Mouse (Mus musculus) forebrain, postnatal 0 days (tissue): Measurements from ENCODE around the gene Gusb. TPM values are rescaled to one million over a fixed set of nuclear protein-coding genes. Genes with fewer than 3 reads are reported as not detected.
"Not testable (repeated sequence)": the region's sequence is repeated elsewhere in the genome, so short reads cannot be mapped to it uniquely, and the experiment has no call there.

Experiments
- ATAC-seq: fragments of 200-750 bp; cut with Nextera tagmentation; 2 replicates; pipeline ENCODE4 v1.8.0; 2017; ENCODE audit warnings: mild to moderate bottlenecking, moderate library complexity
- DNase-seq: peaks from one replicate; pipeline ENCODE4 v3.0.0-alpha.2; 2015
- H3K27ac ChIP-seq: fragments of 300-500 bp; sonication (generic); 2 replicates; pipeline ENCODE4 v1.5.1; 2014; ENCODE audit warnings: low read depth, mild to moderate bottlenecking, antibody characterized with exemption, low read length, moderate library complexity, mixed read lengths
- H3K27me3 ChIP-seq: fragments of 300-500 bp; sonication (generic); 2 replicates; pipeline ENCODE4 v1.6.1; 2014; ENCODE audit warnings: mild to moderate bottlenecking, low read length, mixed read lengths; ENCODE audit not compliant: insufficient read depth
- H3K36me3 ChIP-seq: fragments of 300-500 bp; sonication (generic); 2 replicates; pipeline ENCODE4 v1.6.1; 2014; ENCODE audit warnings: mild to moderate bottlenecking, moderate library complexity; ENCODE audit not compliant: insufficient read depth
- H3K4me1 ChIP-seq: fragments of 300-500 bp; sonication (generic); 2 replicates; pipeline ENCODE4 v1.6.1; 2014; ENCODE audit warnings: antibody characterized with exemption; ENCODE audit not compliant: insufficient read depth
- H3K4me2 ChIP-seq: fragments of 300-500 bp; sonication (generic); 2 replicates; pipeline ENCODE4 v1.6.1; 2014; ENCODE audit warnings: low read depth, mild to moderate bottlenecking, moderate library complexity
- H3K4me3 ChIP-seq: fragments of 300-500 bp; sonication (generic); 2 replicates; pipeline ENCODE4 v1.5.1; 2014; ENCODE audit warnings: low read depth, low read length, mixed read lengths
- H3K9ac ChIP-seq: fragments of 300-500 bp; sonication (generic); 2 replicates; pipeline ENCODE4 v1.6.1; 2014; ENCODE audit warnings: mild to moderate bottlenecking
- H3K9me3 ChIP-seq: fragments of 300-500 bp; sonication (generic); 2 replicates; pipeline ENCODE4 v1.6.1; 2016; ENCODE audit warnings: low read length
- CTCF ChIP-seq: sonication (generic); IDR thresholded peaks from 2 replicates; pipeline ENCODE4 v1.5.1; 2016; ENCODE audit warnings: antibody characterized with exemption, control low read depth, low read depth
- WGBS: fragments of 180-500 bp; shearing (Covaris S2); extraction: QIAGEN DNeasy Blood & Tissue Kit; methylation state at CpG from one replicate; pipeline ENCODE4 v1.1.7; 2014; 5-methylcytosine and 5-hydroxymethylcytosine counted together
- polyA plus RNA-seq: library from polyadenylated mRNA; unstranded; fragments of >200 nt; fragmentation: Nextera tagmentation; extraction: Ambion mirVana; gene quantifications from 2 replicates; pipeline ENCODE4 v1.2.1, GENCODE M21; 2015
- total RNA-seq: library from RNA; depleted of rRNA; stranded (reverse); fragments of >200 nt; gene quantifications from 2 replicates; pipeline ENCODE4 v1.2.3, GENCODE M21; 2014

Gene Gusb
- total and polyA plus RNA-seq, 2 experiments from 2014 or later = 19.9 to 29.3 TPM

DNA sequence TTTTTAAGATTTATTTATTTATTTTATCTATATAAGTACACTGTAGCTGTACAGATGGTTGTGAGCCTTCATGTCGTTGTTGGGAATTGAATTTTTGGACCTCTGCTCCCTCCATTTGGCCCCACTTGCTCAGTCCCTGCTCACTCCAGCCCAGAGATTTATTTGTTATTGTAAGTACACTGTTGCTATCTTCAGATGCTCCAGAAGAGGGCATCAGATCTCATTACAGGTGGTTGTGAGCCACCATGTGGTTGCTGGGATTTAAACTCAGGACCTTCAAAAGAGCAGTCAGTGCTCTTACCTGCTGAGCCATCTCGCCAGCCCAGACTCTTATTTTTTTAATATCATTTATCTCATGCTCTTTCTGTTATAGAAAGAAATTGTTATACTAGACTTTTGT, 33.5 kb upstream of the Gusb start:
- 51% methylated on average over 2 of the region's 2 CpGs for WGBS
- not testable (repeated sequence) for H3K4me1 ChIP-seq, H3K9me3 ChIP-seq, H3K4me2 ChIP-seq, H3K9ac ChIP-seq, H3K27me3 ChIP-seq, H3K27ac ChIP-seq, DNase-seq, H3K4me3 ChIP-seq, ATAC-seq
- peak; percentile 35; the same call in 1 of the 2 replicates for TF ChIP-seq CTCF
- peaks cover 16% of the 10 kb centered on the region for H3K36me3 ChIP-seq

DNA sequence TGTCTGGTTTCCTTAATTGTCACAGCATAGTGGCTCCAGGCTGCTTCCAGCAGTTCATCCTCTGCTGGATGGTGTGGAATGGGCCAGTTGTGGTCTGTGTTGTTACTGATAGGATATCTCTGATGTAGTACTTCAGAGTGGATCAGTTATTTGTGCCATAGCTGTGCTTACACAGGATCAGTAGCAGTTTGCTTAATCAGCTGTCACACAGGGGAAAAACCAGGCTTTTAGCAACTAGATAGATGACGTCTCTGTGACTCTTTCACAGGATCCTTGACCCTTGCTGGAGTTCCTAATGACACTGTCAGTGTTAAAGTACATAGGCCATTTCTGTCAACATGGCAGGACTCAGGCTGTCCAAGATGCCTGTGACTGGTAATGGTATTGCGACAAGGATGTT, 31.0 kb upstream of the Gusb start:
- DNase-seq = no peak
- H3K36me3 ChIP-seq = 0 out of 2 replicates have a peak, but pooled peaks cover 6% of the 10 kb centered on the region
- WGBS = 90% methylated on average over 2 of the region's 2 CpGs
- H3K4me3 ChIP-seq = no peak overlapping the region
- no peak overlapping the region for H3K27ac ChIP-seq
- H3K27me3 ChIP-seq = no peaks in the 10 kb centered on the region
- ATAC-seq = no peak
- TF ChIP-seq CTCF = no peak
- H3K9ac ChIP-seq = no peak overlapping the region
- H3K4me2 ChIP-seq = no peak overlapping the region
- no peaks in the 10 kb centered on the region for H3K9me3 ChIP-seq
- H3K4me1 ChIP-seq = 0 out of 2 replicates have a peak, but pooled peaks cover 7% of the 10 kb centered on the region

DNA sequence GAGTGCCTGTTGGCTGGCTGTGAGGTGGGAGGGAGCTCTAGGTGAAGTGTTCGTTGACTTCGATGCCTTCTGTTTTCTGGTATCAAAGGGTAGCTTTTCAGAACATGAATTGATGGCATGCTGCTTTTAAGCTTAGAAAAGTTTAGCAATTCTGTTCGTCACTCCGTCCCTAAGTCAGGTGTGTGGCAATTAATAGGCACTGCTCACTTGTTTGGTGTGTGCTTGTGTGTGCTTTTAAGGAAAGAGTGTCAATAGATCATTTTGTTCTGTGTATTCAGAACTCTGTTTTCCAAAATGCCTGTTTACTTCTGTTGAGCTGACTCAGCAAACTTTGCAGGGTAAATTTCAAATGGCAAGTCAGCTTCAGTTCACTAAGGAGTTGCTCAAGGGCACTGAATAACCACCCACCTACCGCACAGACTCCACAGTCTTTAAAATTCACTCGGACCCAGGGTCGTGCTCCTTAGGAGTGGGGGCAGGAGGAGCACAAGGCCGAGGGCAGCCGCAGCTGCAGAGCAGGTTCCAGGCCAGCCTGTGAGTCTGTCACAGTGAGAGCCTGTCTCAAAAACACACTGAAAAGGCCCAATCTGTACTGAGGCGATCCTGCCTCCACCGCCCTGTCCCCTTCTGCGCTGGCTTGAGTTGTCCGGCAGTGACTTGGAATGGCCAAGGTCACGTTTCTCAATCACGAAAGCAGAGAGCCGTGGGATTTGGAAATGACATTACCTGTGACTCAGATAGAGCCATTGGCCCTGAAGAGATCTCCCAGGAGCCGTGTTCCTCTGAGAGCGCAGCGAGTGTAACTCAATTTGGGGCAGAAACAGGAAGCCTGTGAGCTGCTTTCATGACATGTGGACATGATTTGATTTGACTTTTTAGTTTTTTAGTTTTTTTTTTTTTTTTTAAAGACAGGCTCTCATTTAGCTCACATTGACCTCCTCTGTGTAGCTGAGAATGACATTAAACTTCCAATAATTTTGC, 28.9 kb upstream of the Gusb start:
- Histone ChIP-seq H3K9me3 (no peaks in the 10 kb centered on the region), H3K4me1 (0 out of 2 replicates have a peak, but pooled peaks cover 7% of the 10 kb centered on the region), H3K4me2 (no peak overlapping the region), H3K36me3 (no peaks in the 10 kb centered on the region), H3K4me3 (no peak overlapping the region), H3K9ac (no peak overlapping the region), H3K27me3 (no peaks in the 10 kb centered on the region), H3K27ac (no peak overlapping the region)
- no peak for DNase-seq
- WGBS = 92% methylated on average over 19 of the region's 19 CpGs
- ATAC-seq = no peak
- no peak for TF ChIP-seq CTCF

DNA sequence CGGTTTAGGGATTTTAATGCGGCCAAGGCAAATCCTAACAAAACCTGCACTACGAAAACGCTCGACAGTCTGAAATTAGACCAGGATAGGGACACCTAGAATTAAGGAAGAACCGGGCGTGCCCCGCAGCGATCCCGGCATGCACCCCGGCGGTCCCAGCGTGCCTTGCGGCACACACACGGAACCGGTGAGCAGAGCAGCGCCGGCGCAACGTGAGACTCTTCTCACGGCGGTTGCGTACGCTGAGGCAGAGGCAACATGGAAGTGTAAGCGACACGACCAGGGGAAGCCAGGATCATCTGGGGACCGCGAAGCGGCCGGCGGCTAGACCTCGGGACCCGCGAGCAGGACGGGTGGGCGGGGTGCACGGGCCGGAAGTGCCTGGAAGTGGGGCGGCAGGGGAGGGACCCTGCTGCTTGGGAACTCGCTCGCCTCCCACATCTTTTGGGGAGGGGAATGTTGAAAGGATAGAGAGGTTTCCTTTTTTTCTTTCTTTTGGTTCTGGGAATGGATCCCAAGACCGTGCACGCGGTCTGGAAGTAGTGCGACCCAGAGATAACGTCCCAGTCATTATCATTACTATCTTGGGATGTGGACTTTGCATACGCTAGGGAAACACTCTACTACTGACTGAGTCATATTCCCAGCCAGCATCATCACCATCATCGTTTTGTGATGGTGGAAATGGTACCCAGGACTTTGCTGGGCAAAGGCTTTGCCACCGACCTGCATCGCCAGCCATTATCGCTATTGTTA, 26.5 kb upstream of the Gusb start, which contains the start of the genes Asl and Crcp:
Gene Asl, minus strand, starts transcription at position 106 of the 756 bp plus-strand sequence.
Gene Crcp, plus strand, starts transcription at position 149 of the 756 bp plus-strand sequence.
- 2% methylated on average over 51 of the region's 51 CpGs for WGBS
- Histone ChIP-seq H3K27me3 (no peaks in the 10 kb centered on the region), H3K27ac (peak within 1 kb of the TSS; percentile 94), H3K9me3 (no peaks in the 10 kb centered on the region), H3K4me3 (peak within 1 kb of the TSS; percentile 64), H3K4me1 (0 out of 2 replicates have a peak, but pooled peaks cover 7% of the 10 kb centered on the region), H3K9ac (peak within 1 kb of the TSS; percentile 82), H3K4me2 (peak within 1 kb of the TSS; percentile 52), H3K36me3 (no peaks in the 10 kb centered on the region)
- TF ChIP-seq CTCF = no peak
- ATAC-seq (peak; percentile 94), DNase-seq (peak; percentile 91)

DNA sequence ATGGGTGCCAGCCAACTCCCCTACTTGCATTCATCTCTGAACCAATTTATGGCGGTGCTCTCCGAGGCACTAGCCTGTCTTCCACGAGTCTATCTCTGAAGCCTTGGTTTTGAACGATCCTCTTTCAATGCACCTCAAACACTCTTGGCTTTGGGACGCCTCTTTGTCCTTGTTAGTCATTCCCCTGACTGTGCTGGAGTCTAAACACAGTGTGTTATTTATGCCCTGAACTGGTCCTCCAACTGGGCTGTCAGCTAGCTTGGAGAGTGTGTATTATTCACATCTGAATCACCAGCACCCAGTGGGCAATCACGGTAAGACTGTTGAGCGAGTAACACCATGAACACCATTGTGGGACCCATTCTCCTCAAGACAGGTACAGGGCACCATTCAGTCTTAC, 24.8 kb upstream of the Gusb start:
- no peak for TF ChIP-seq CTCF
- H3K4me3 ChIP-seq = no peak overlapping the region
- H3K4me1 ChIP-seq = peaks cover 10% of the 10 kb centered on the region; the same call in 1 of the 2 replicates
- H3K9ac ChIP-seq = no peak overlapping the region
- ATAC-seq (no peak), DNase-seq (no peak)
- H3K27ac ChIP-seq = no peak overlapping the region
- no peak overlapping the region for H3K4me2 ChIP-seq
- WGBS = 84% methylated on average over 7 of the region's 7 CpGs
- H3K9me3 ChIP-seq = no peaks in the 10 kb centered on the region
- H3K36me3 ChIP-seq = no peaks in the 10 kb centered on the region
- H3K27me3 ChIP-seq = no peaks in the 10 kb centered on the region

DNA sequence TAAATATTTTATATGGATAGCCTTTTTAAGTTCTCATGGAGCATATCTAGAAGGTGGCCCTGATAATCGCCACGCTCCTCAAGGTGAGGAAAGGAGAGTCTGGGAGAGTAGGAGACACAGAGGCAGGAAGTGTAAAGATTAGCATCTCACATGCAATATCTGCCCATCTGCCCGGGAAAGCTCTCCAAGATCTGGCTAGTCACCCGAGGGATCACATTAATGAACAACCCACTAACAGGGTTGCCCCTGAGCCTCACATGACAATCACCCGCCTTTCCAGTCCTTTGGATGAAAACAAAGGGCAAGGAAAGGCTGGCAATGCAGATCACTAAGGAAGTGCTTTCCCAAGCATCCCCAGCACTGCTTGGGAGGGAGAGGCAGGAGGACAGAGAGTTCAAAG, 24.3 kb upstream of the Gusb start:
- H3K27ac ChIP-seq = no peak overlapping the region
- H3K9ac ChIP-seq = no peak overlapping the region
- ATAC-seq = no peak
- H3K4me2 ChIP-seq = no peak overlapping the region
- no peaks in the 10 kb centered on the region for H3K36me3 ChIP-seq
- no peak for TF ChIP-seq CTCF
- 73% methylated on average over 5 of the region's 5 CpGs for WGBS
- no peak for DNase-seq
- H3K4me3 ChIP-seq = no peak overlapping the region
- H3K27me3 ChIP-seq = no peaks in the 10 kb centered on the region
- H3K4me1 ChIP-seq = peaks cover 10% of the 10 kb centered on the region; the same call in 1 of the 2 replicates
- H3K9me3 ChIP-seq = no peaks in the 10 kb centered on the region
